ENCODE assay signal across 9 mouse cellular contexts in genomic region chr10:105489970-105490735, GRCm38 (mm10).
A peak's percentile ranks its signal among the peaks of the same experiment; 100 is the strongest.
DNase-seq lines count a peak whose midpoint lies in the region; ATAC-seq and TF ChIP-seq lines count a peak whose summit lies in the region.
"Had no signal": no experiment of that assay in that cellular context is flagged by ENCODE, and none has a peak within 500 bp of the region (broad histone marks: within the 10 kb centered on the region; RNA-seq: fewer than 3 reads in every experiment).

No protein-coding gene starts in this region.

- no peaks in the 10 kb centered on the region for H3K4me1 ChIP-seq in embryonic facial prominence, embryonic 11.5 days (ENCODE audit: control insufficient read depth, insufficient read depth, low read length)
- peaks cover 12% of the 10 kb centered on the region for H3K4me1 ChIP-seq in hindbrain, embryonic 15.5 days (replicated peaks)
- no peaks in the 10 kb centered on the region for H3K4me1 ChIP-seq in midbrain, postnatal 0 days (ENCODE audit: insufficient read depth, low read length)

- H3K4me2 ChIP-seq in embryonic facial prominence, embryonic 11.5 days (ENCODE audit: low read depth, low read length) = no peak overlapping the region
- peak overlapping the region; percentile 11; the same call in 1 of the 2 replicates for H3K4me2 ChIP-seq in hindbrain, embryonic 15.5 days
- peak overlapping the region; percentile 24; the same call in 1 of the 2 replicates for H3K4me2 ChIP-seq in midbrain, postnatal 0 days (ENCODE audit: low read depth, low read length, poor library complexity, severe bottlenecking)
- H3K4me2 ChIP-seq: limb, embryonic 12.5 days had no signal

- H3K27me3 ChIP-seq in embryonic facial prominence, embryonic 11.5 days (ENCODE audit: control insufficient read depth, insufficient read depth, low read length) = no peaks in the 10 kb centered on the region
- H3K27me3 ChIP-seq in hindbrain, embryonic 15.5 days = no peaks in the 10 kb centered on the region
- H3K27me3 ChIP-seq in midbrain, postnatal 0 days (ENCODE audit: insufficient read depth, low read length) = no peaks in the 10 kb centered on the region
- H3K27me3 ChIP-seq: limb, embryonic 12.5 days had no signal

- no peak overlapping the region for H3K27ac ChIP-seq in embryonic facial prominence, embryonic 11.5 days (replicated peaks; ENCODE audit: low read depth, low read length)
- H3K27ac ChIP-seq in hindbrain, embryonic 15.5 days (replicated peaks) = no peak overlapping the region
- H3K27ac ChIP-seq in midbrain, postnatal 0 days (ENCODE audit: low read depth, low read length) = no peak overlapping the region
- H3K27ac ChIP-seq: limb, embryonic 12.5 days had no signal

- H3K9me3 ChIP-seq in embryonic facial prominence, embryonic 11.5 days (replicated peaks; ENCODE audit: control insufficient read depth, low read length) = no peaks in the 10 kb centered on the region
- H3K9me3 ChIP-seq in hindbrain, embryonic 15.5 days = no peaks in the 10 kb centered on the region
- H3K9me3 ChIP-seq in midbrain, postnatal 0 days (ENCODE audit: low read length) = no peaks in the 10 kb centered on the region
- H3K9me3 ChIP-seq: limb, embryonic 12.5 days had no signal

- H3K4me3 ChIP-seq in embryonic facial prominence, embryonic 11.5 days (ENCODE audit: low read depth, low read length) = no peak overlapping the region
- no peak overlapping the region for H3K4me3 ChIP-seq in hindbrain, embryonic 15.5 days
- H3K4me3 ChIP-seq in midbrain, postnatal 0 days (ENCODE audit: low read depth, low read length) = 0 out of 2 replicates have a peak overlapping the region, but pooled peaks have one; percentile 5
- H3K4me3 ChIP-seq: limb, embryonic 12.5 days had no signal

- H3K9ac ChIP-seq in embryonic facial prominence, embryonic 11.5 days (replicated peaks; ENCODE audit: low read length) = no peak overlapping the region
- H3K9ac ChIP-seq in hindbrain, embryonic 15.5 days = no peak overlapping the region
- no peak overlapping the region for H3K9ac ChIP-seq in midbrain, postnatal 0 days (replicated peaks; ENCODE audit: low read length, poor library complexity, severe bottlenecking)
- H3K9ac ChIP-seq: limb, embryonic 12.5 days had no signal

- DNase-seq in kidney, adult 11 months = peak; percentile 6
- no peak for DNase-seq in kidney, adult 18-20 months
- DNase-seq in embryonic facial prominence, embryonic 11.5 days (ENCODE audit: low spot score) = peak; percentile 46
- peak; percentile 68 for DNase-seq in midbrain, postnatal 0 days (ENCODE audit: low spot score)
- no peak for DNase-seq in natural killer cell, adult 2 months (ENCODE audit: low spot score in 2 of 2)
- DNase-seq in cerebellum, postnatal 36 days = no peak
- DNase-seq in left cerebral cortex, adult 18-20 months (ENCODE audit: low spot score in 2 of 2) = no peak

- peak; percentile 91 for ATAC-seq in embryonic facial prominence, embryonic 11.5 days (replicated peaks; ENCODE audit: insufficient number of reproducible peaks, low FRiP score, low TSS enrichment, low read depth)
- ATAC-seq in hindbrain, embryonic 15.5 days (ENCODE audit: low FRiP score, low read depth) = 0 out of 2 replicates have a peak, but pooled peaks have one; percentile 68
- peak; percentile 77; the same call in 1 of the 2 replicates for ATAC-seq in midbrain, postnatal 0 days (ENCODE audit: low FRiP score)

- no peaks in the 10 kb centered on the region for H3K36me3 ChIP-seq in embryonic facial prominence, embryonic 11.5 days (replicated peaks; ENCODE audit: control insufficient read depth, insufficient read depth, low read depth, low read length)
- H3K36me3 ChIP-seq in hindbrain, embryonic 15.5 days = no peaks in the 10 kb centered on the region
- no peaks in the 10 kb centered on the region for H3K36me3 ChIP-seq in midbrain, postnatal 0 days (ENCODE audit: insufficient read depth, low read length)
- H3K36me3 ChIP-seq: limb, embryonic 12.5 days had no signal

- whole genome bisulfite sequencing in embryonic facial prominence, embryonic 11.5 days = 38% methylated on average over 14 of the region's 14 CpGs
- 35% methylated on average over 14 of the region's 14 CpGs for WGBS in hindbrain, embryonic 15.5 days
- 45% methylated on average over 14 of the region's 14 CpGs for WGBS in midbrain, postnatal 0 days

- TF ChIP-seq CTCF in midbrain, postnatal 0 days (IDR thresholded peaks at IDR 0.05) = no peak

Comparison
In these comparisons a context has a peak if more than half of its experiments do, and no peak if none do; other contexts are left out.
1. DNase-seq: peak in kidney, adult 11 months (single experiment), embryonic facial prominence, embryonic 11.5 days (single experiment) and midbrain, postnatal 0 days (single experiment); none in kidney, adult 18-20 months (single experiment), natural killer cell, adult 2 months (0 of 2), cerebellum, postnatal 36 days (0 of 2) and left cerebral cortex, adult 18-20 months (0 of 2).
2. Peak in every context shown above with its lines, with median percentiles within 50 percentile points of each other: ATAC-seq.